Mouse (Mus musculus) brain, embryonic 14.5 days (tissue): Measurements from ENCODE around the gene Kcnk3. TPM values are rescaled to one million over a fixed set of nuclear protein-coding genes. Genes with fewer than 3 reads are reported as not detected.
A peak's percentile ranks its signal among the peaks of the same experiment; 100 is the strongest.

Experiments used
- DNase-seq: peaks from one replicate; pipeline ENCODE4 v3.0.0-alpha.2; 2011; ENCODE audit warnings: low read depth
- CTCF ChIP-seq: fragments of 200-500 bp; IDR thresholded peaks from 2 replicates; pipeline ENCODE4 v1.5.1; 2012; ENCODE audit warnings: inconsistent platforms, mild to moderate bottlenecking, moderate library complexity, borderline replicate concordance; ENCODE audit not compliant: insufficient read depth, insufficient read length; ENCODE audit errors: extremely low read depth
- POLR2A ChIP-seq: fragments of 200-500 bp; IDR thresholded peaks from 2 replicates; pipeline ENCODE4 v1.6.1; 2012; ENCODE audit warnings: mild to moderate bottlenecking, inconsistent platforms, borderline replicate concordance; ENCODE audit not compliant: poor library complexity, insufficient read depth, insufficient read length, severe bottlenecking; ENCODE audit errors: extremely low read depth
- polyA plus RNA-seq: library from polyadenylated mRNA; depleted of rRNA; stranded (reverse); fragments of >200 nt; gene quantifications from 2 replicates; pipeline ENCODE4 v1.2.3, GENCODE M21; 2012

Gene Kcnk3
- polyA plus RNA-seq, 1 experiment = 10.9 TPM

DNA sequence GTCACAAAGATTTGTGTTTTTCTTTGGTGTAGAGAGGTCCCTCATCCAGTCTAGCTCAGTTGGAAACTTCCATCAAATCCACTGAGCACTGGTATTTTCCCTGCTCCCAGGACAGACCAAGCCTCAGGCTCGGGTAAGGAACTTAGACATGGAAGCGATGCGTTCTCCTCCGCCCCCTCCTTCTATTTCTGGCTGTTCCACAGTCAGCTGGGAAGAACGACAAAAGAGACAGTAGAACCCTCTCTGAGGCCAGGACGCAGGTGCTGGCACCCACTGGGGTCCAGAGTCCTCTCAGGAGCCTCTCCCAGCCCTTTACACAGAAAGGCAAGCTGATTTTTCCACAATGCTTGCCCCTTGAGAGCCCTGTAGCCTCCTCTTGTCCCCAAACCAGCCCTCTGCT, 42.4 kb downstream of the Kcnk3 start:
- no peak for TF ChIP-seq CTCF
- TF ChIP-seq POLR2A = no peak
- no peak for DNase-seq

DNA sequence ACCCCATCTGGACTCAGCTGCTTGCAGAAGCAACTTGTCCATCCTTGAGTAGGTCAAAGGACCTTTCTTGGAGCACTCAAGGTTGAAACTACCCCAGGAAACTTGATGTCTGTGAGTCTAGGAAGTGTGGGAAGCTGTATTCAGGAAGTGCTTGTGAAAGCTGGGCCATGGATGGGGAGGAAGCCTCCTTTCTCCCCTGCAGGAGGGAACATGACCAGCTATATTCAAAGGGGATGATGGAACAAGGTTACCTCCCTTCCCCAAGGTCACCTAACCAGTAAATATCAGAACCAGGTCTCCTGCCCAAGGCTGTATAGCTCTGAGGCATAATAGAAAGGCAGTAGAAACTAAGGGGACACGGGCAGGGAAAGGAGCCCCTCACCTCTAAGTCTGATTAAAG, 44.2 kb downstream of the Kcnk3 start:
- no peak for DNase-seq
- no peak for TF ChIP-seq POLR2A
- TF ChIP-seq CTCF = no peak

DNA sequence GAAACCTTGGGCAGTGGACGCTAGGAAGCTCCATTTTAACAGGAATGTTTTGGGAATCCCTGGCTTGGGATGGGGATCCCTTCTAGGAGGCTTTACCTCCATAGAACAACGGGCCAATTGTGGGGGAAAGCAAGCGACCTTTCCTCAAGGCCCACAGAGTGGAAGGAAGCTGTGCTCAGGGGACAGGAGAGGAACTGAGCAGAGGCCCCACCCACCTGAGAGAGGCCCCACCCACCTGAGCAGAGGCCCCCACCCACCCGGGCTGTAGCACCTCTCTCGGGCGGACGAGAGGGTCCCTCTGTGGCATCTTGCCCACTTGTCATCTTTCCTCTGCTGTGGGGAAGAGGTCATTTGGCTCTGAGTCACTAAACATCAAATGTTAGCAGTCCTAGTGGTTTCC, 49.0 kb downstream of the Kcnk3 start:
- no peak for DNase-seq
- no peak for TF ChIP-seq CTCF
- TF ChIP-seq POLR2A = no peak

DNA sequence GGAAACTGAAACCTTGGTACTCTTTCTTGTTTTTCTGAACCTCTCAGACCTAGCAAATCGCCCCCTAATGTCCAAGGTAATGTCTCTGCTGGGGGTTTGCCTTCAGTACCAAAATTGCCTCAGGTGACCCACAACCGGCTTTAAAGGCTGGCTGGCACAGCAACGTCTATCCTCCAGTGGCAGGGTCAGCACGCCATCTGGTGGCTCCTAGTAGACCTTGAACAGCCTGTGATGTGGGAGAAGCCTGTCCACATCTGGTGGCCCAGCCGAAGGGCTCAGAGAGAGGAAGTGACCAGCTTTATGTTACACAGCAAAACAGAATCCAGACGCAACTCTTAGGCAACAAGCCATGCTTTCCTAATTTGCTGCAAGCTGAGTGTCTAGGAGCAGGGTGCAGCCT, 50.1 kb downstream of the Kcnk3 start:
- peak; percentile 79 for TF ChIP-seq CTCF
- no peak for TF ChIP-seq POLR2A
- peak; percentile 77 for DNase-seq

DNA sequence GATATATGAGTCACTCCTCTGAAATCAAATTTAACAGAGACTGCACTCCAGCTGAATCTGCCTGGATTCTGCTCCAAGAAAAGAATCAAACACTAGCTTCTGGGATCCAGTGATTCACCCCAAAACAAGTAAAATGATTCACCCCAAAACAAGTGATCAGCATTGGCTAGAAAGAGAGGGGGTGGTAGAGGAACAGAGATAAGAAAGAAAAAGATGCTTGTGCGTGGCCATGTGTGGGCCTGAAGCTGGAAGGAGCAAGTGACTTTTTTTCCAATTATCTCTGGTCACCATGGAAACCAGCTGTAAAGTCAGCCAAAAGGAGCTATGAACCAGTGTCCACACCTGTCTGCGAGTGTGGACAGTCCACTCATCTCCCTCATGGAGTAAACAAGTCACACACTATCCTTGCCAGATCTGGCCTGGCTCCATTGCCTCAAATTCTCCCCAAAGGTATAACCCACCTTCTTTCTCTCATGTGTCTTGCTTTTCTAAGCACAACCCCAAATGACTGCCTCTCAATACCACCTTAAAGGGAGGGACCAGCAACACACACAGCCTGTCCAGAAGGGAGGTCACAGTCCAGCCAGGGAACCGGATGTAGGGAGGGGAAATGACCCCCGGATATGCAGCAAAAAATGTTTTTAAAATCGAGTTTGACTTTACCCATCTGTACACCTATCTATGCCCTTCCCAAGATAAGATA, 55.7 kb downstream of the Kcnk3 start:
- no peak for DNase-seq
- TF ChIP-seq CTCF (no peak), POLR2A (no peak)

DNA sequence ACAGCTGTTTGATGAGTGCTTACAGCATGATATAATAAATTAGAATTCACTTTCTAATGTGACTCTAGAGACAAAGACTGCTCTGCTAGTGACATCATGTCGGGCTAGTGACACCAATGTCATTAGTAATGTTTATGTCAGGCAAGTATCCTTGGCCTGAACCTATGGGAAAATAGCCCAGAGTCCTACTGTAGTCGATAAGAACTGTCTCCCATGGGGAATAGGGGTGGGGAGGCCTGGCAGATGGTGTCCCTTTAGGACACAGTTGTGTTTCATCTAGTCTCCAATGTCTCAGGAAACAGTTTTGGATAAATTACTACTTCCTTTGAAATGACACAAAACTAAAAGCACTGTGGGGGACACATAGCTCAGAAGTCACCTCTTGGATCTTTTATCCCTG, 58.1 kb downstream of the Kcnk3 start:
- DNase-seq = no peak
- TF ChIP-seq POLR2A (no peak), CTCF (no peak)

DNA sequence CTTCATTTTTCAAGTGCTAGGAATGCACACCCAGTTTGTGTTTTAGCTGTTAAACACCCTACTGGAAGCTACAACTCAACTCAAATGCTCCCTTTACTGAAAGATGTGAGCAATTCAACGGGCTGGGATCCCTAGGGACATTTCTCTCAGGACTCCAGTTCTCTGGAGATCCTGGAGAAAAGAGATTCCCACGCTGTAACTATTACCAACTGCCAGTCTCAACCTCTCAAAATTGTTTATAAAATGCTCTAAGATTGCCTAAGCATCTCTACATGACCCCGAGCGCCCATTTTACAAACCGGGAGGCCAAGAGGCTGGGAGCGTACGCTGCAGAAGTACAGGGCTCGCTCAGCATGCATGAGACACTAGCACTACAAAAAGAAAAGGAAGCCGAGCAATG, 59.4 kb downstream of the Kcnk3 start:
- TF ChIP-seq POLR2A (no peak), CTCF (no peak)
- no peak for DNase-seq

DNA sequence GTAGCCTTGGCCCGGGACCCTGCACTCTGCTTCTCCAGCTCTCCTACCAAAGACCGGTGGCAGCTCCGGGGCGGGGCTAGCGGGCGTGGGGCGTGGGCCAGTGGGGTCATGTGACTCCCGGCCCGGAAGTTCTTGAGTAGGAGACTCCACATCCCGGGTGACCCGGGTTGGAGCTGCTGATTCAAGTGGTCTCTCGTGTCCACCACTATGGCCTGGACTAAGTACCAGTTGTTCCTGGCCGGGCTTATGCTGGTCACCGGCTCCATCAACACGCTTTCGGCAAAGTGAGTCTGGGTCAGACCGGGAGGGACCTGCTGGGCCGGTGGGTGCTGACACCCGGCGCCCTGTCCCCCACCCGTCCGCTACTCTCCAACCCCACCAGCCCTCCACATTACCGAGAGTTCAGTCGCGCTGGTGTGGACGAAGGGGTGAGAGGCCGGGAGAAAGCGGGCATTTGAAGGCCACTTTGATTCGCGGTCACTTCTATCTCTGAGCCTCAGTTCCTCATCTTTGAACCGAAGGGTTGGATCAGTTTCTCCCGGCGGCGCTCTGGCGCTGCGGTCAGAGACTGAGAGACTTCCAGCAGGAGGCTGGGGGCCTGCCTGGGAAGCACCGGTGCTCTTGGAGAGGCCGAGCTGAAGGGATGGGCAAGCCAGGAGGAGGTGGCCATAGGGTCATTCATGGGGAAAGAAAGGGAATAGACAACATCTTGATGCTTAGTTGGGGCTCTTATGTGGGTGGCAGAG, 60.0 kb downstream of the Kcnk3 start, which contains the start of gene Slc35f6:
TSS of gene Slc35f6 (plus strand) at position 119 of the 746 bp plus-strand sequence.
- TF ChIP-seq POLR2A = peak; percentile 63; the same call in 1 of the 2 replicates
- no peak for TF ChIP-seq CTCF
- peak; percentile 93 for DNase-seq

DNA sequence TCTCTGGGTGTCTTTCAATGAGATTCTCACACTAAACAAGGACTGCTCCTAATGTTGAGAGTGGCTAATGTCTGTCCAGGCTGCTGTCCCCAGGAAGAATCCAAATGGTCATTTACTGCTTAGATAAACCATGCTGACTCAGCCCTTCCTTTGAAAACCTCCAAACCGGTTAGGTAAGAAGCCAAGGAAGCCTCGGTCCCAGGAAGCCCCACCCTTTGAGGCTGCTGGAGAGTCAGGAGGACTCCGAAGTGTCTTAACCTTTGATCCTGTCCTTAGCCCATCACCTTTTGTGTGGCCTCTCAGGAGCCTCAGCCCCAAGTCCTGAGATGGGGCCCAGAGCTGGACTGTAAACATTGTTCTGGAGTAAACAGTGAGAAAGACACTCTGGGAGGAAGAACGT, 61.6 kb downstream of the Kcnk3 start:
- TF ChIP-seq POLR2A (no peak), CTCF (no peak)
- DNase-seq = no peak

DNA sequence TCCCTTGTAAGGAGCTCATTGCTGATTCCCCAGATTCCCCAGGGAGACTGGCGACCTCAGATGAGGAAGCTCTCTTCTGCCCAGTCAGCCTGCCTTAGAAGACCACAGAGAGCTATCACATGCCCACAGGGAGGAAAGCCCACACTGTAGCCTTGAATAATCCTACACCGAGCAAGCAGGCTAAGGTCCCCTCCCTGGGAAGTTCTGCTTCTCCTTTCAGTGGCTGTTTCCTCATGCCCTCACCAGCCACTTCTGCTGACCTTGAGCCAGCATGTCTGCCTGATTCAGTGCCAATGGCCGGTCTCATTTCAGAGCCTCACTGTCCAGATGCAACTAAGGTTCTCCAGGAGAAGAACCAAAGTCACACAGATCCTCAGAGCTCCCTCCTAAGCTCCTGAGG, 62.8 kb downstream of the Kcnk3 start:
- TF ChIP-seq POLR2A (no peak), CTCF (no peak)
- DNase-seq = no peak

DNA sequence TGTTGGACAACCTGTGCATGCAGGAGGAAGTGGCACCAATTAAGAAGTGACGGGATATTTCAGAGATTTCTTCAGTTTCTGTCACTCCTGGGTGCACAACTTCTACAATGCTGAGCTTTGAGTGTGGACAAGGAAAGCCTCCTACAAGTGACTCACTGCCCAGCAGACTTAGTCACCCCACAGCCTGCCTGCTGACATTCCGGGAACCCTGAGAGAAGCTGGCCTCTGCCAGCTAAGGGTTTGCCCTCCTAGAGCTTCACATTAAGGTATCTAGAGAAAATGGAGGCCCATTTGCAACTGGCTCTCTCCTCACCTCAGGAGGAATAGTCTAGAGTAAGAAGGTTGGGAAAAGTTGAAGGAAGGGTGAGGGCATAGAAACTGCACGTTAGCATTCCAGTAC, 63.6 kb downstream of the Kcnk3 start:
- TF ChIP-seq POLR2A (no peak), CTCF (no peak)
- no peak for DNase-seq

DNA sequence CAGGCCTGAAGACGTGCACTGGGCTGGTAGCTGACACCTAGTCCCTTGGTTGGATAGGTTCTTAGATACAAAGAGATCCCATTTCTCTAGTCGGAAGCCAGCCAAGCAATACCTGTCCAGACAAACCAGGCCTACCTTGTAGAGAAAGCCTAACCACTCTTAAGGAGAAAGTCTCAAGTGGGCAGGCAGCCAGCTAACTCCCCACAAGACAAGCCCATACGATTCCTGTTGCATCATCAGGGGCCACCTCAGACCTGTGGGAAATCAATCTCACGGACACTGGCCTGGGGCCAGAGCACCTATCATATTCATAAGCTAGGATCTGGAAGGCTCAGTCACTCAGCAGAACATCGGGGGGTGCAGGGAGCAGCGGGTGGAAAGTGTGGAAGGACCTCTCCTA, 65.3 kb downstream of the Kcnk3 start:
- TF ChIP-seq CTCF (no peak), POLR2A (no peak)
- no peak for DNase-seq
